Mouse (Mus musculus) ES-Bruce4 (cell line): ENCODE measurements at regions not wholly inside any gene's neighbourhood (a gene's known extent, or its start where the extent isn't known, plus 50 kb on each side); places are given as distances from the start of the nearest gene placed in this dataset.

Source experiments
- CTCF ChIP-seq: IDR thresholded peaks from one replicate; pipeline ENCODE4 v1.8.1; 2011; ENCODE audit warnings: low read depth, low read length
- POLR2A ChIP-seq: IDR thresholded peaks from one replicate; pipeline ENCODE4 v1.8.1; 2011; ENCODE audit warnings: low read length; ENCODE audit not compliant: insufficient read depth

GRCm38 (mm10) chr13:107882337-107882736 lies 161.9 kb upstream of the Smim15 start:
- no peak for TF ChIP-seq CTCF
- no peak for TF ChIP-seq POLR2A
